Mouse (Mus musculus) forebrain, postnatal 0 days (tissue): ENCODE results near the gene Gm26558. TPM values are rescaled to one million over a fixed set of nuclear protein-coding genes. Genes with fewer than 3 reads are reported as not detected.

Source experiments
- ATAC-seq: fragments of 200-750 bp; cut with Nextera tagmentation; 2 replicates; pipeline ENCODE4 v1.8.0; 2017; ENCODE audit warnings: mild to moderate bottlenecking, moderate library complexity
- DNase-seq: peaks from one replicate; pipeline ENCODE4 v3.0.0-alpha.2; 2015
- H3K27ac ChIP-seq: fragments of 300-500 bp; sonication (generic); 2 replicates; pipeline ENCODE4 v1.5.1; 2014; ENCODE audit warnings: low read depth, mild to moderate bottlenecking, antibody characterized with exemption, low read length, moderate library complexity, mixed read lengths
- H3K27me3 ChIP-seq: fragments of 300-500 bp; sonication (generic); 2 replicates; pipeline ENCODE4 v1.6.1; 2014; ENCODE audit warnings: mild to moderate bottlenecking, low read length, mixed read lengths; ENCODE audit not compliant: insufficient read depth
- H3K36me3 ChIP-seq: fragments of 300-500 bp; sonication (generic); 2 replicates; pipeline ENCODE4 v1.6.1; 2014; ENCODE audit warnings: mild to moderate bottlenecking, moderate library complexity; ENCODE audit not compliant: insufficient read depth
- H3K4me1 ChIP-seq: fragments of 300-500 bp; sonication (generic); 2 replicates; pipeline ENCODE4 v1.6.1; 2014; ENCODE audit warnings: antibody characterized with exemption; ENCODE audit not compliant: insufficient read depth
- H3K4me2 ChIP-seq: fragments of 300-500 bp; sonication (generic); 2 replicates; pipeline ENCODE4 v1.6.1; 2014; ENCODE audit warnings: low read depth, mild to moderate bottlenecking, moderate library complexity
- H3K4me3 ChIP-seq: fragments of 300-500 bp; sonication (generic); 2 replicates; pipeline ENCODE4 v1.5.1; 2014; ENCODE audit warnings: low read depth, low read length, mixed read lengths
- H3K9ac ChIP-seq: fragments of 300-500 bp; sonication (generic); 2 replicates; pipeline ENCODE4 v1.6.1; 2014; ENCODE audit warnings: mild to moderate bottlenecking
- H3K9me3 ChIP-seq: fragments of 300-500 bp; sonication (generic); 2 replicates; pipeline ENCODE4 v1.6.1; 2016; ENCODE audit warnings: low read length
- CTCF ChIP-seq: sonication (generic); IDR thresholded peaks from 2 replicates; pipeline ENCODE4 v1.5.1; 2016; ENCODE audit warnings: antibody characterized with exemption, control low read depth, low read depth
- WGBS: fragments of 180-500 bp; shearing (Covaris S2); extraction: QIAGEN DNeasy Blood & Tissue Kit; methylation state at CpG from one replicate; pipeline ENCODE4 v1.1.7; 2014; 5-methylcytosine and 5-hydroxymethylcytosine counted together
- polyA plus RNA-seq: library from polyadenylated mRNA; unstranded; fragments of >200 nt; fragmentation: Nextera tagmentation; extraction: Ambion mirVana; gene quantifications from 2 replicates; pipeline ENCODE4 v1.2.1, GENCODE M21; 2015
- total RNA-seq: library from RNA; depleted of rRNA; stranded (reverse); fragments of >200 nt; gene quantifications from 2 replicates; pipeline ENCODE4 v1.2.3, GENCODE M21; 2014; rRNA removed

Gm26558 gene
- total RNA-seq (1.9 TPM in 1 of 2 replicates, not detected in the other), polyA plus RNA-seq (3.4 and 4.2 TPM in 2 replicates)

DNA sequence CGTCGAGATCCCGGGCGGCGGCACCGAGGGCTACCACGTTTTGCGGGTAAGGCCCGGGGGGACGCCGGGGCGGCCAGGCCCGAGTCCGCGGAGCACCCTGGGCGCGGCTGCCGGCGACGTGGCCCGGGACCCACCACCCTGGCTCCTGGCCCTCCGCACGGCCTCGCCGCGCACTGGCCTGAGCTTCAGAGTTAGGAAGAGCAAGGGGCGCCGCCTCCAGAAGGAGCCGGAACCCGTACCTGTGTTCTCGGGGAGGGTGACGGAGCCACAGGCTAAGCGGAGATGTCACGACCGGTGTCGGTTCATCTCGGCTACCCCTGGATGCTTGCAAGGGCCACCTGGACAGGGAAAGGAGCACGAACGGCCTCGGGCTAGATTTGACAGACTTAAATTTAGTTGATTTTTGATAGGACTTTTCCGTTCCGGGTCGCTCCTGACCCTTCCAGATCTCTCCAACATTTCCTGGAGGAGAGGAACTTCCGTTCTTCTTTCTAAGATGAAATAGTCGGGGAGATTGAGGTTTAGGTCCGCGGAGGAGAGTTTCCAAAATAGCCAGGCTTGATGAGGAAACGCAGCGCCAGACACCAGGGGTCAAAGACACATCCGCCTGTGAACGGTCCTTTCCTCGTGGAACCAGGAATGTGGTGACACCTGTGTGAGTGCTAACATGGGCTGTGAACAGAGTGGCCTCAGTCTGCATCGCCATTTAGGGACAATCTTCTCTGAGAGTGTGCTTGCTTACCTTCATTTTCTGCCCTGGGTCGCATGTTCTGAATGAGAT lies at the start of gene Gm26558:
TSS of gene Gm26558 (minus strand) at position 394 of the 781 bp plus-strand sequence.
- H3K27ac ChIP-seq = peak within 1 kb of the TSS; percentile 86
- H3K9ac ChIP-seq = peak within 1 kb of the TSS; percentile 91
- H3K4me2 ChIP-seq = peak within 1 kb of the TSS; percentile 84
- 2% methylated on average over 47 of the region's 54 CpGs for WGBS
- H3K9me3 ChIP-seq = no peaks in the 10 kb centered on the region
- H3K4me1 ChIP-seq = peaks cover 12% of the 10 kb centered on the region; the same call in 1 of the 2 replicates
- H3K4me3 ChIP-seq = peak within 1 kb of the TSS; percentile 97
- ATAC-seq (peak; percentile 61), DNase-seq (no peak)
- no peaks in the 10 kb centered on the region for H3K27me3 ChIP-seq
- H3K36me3 ChIP-seq = no peaks in the 10 kb centered on the region
- no peak for TF ChIP-seq CTCF

DNA sequence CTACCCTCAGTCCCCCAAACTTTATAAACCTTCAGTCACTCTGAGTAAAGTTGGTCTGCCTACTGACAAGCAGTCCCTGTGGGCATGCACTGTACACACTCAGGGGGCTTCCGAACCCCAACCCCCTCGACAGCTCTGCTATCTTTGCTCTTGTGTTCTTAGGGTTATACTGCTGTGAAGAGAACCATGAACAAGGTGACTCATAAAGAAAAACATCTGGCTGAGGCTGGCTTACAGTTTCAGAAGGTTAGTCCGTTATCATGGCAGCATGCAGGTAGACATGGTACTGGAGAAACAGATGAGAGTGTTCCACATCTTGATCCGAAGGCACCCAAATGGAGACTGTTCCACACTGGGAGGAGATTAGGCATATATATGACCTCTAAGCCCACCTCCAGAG lies 49.0 kb upstream of the Gm26558 start:
- no peak for ATAC-seq

DNA sequence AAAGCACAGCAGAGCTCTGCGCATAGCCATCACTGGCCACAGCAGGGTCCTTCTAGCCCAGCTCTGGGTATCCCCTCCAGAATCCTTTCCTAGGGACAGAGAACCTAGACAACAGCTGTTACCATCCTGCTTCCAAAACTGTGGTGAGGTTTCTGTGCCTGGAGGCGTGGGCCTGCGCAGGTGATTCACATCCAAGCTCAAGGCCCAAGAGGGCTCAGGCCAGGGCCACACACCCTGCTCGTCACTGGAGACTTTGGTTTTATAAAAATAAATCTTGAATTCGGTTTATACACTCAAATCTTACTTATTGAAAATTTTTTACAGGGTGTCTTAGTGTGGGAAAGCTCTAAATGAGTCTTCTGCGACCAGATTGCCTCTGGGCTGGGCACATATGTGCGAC lies 48.3 kb upstream of the Gm26558 start:
- no peak overlapping the region for H3K27ac ChIP-seq
- no peak overlapping the region for H3K4me2 ChIP-seq
- no peak for TF ChIP-seq CTCF
- peaks cover 28% of the 10 kb centered on the region for H3K36me3 ChIP-seq
- H3K4me1 ChIP-seq = no peaks in the 10 kb centered on the region
- no peak for ATAC-seq
- H3K27me3 ChIP-seq = no peaks in the 10 kb centered on the region
- H3K4me3 ChIP-seq = no peak overlapping the region
- WGBS = 95% methylated on average over 7 of the region's 7 CpGs
- H3K9ac ChIP-seq = no peak overlapping the region
- DNase-seq = no peak
- H3K9me3 ChIP-seq = no peaks in the 10 kb centered on the region

More for the DNA sequence above, 49.0 kb upstream of the Gm26558 start:
- Histone ChIP-seq H3K9ac (no peak overlapping the region), H3K9me3 (no peaks in the 10 kb centered on the region), H3K27ac (no peak overlapping the region), H3K4me2 (no peak overlapping the region), H3K27me3 (no peaks in the 10 kb centered on the region), H3K4me3 (no peak overlapping the region), H3K36me3 (peaks cover 34% of the 10 kb centered on the region), H3K4me1 (no peaks in the 10 kb centered on the region)
- no peak for TF ChIP-seq CTCF
- no peak for DNase-seq
- WGBS = 95% methylated on average over 4 of the region's 4 CpGs

DNA sequence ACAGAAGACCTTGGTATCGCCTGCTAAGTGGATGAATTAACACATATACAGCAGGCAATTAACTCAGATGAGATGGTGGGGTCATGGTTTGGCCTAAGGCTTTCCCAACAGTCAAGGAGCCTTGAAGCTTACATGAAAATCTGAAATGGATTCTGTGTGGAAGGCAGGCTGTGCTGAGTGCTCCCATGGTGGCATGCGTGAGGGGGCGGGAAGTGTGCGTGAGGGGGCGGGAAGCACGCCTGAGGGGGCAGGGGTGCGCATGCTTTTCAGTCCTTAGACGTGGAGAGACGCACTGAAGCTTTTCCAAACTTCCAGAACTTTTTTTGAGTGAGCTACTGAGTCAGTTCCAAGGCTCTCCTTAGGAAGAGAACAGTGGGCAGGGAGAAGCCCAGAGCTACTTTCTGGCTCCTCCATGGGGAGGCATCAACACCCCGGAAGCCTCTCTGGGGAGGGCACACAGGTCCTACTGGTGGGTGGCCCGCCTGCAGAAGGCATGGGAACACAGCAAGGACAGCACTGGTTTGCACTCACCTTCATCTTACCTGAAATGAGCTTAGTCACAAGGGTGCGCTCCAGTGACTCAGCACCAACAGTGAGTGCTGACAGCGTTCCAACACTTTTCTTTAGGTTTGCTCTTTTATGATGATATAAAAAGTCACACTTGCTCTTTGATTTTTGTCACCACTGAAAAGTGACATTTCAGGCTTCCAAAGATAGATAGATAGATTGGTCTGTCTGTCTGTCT lies 47.2 kb upstream of the Gm26558 start:
- DNase-seq = no peak
- Histone ChIP-seq H3K27ac (no peak overlapping the region), H3K4me3 (no peak overlapping the region), H3K36me3 (peaks cover 23% of the 10 kb centered on the region), H3K9ac (no peak overlapping the region), H3K9me3 (no peaks in the 10 kb centered on the region), H3K27me3 (no peaks in the 10 kb centered on the region), H3K4me1 (no peaks in the 10 kb centered on the region), H3K4me2 (no peak overlapping the region)
- WGBS = 81% methylated on average over 13 of the region's 13 CpGs
- no peak for TF ChIP-seq CTCF
- no peak for ATAC-seq

DNA sequence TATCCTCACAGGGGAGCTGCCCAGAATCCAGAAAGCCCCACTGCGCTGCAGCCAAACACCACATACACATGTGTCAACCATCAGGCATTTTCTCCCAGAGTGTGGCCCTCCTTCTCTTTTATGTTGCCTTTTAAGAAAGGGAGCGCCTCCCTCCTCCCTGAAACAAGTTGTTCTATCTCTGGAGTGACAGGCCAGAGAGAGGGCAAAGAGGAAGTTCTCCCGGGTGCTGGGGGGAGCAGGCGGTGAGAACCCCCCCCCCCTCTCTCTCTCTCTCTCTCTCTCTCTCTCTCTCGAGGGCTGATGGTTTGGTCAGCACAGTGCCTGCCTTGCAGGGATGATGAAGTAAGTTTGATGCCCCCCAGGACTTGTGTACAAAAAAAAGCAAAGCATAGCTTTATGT lies 40.5 kb upstream of the Gm26558 start:
- no peak for DNase-seq
- 49% methylated on average over 5 of the region's 5 CpGs for WGBS
- TF ChIP-seq CTCF = no peak

DNA sequence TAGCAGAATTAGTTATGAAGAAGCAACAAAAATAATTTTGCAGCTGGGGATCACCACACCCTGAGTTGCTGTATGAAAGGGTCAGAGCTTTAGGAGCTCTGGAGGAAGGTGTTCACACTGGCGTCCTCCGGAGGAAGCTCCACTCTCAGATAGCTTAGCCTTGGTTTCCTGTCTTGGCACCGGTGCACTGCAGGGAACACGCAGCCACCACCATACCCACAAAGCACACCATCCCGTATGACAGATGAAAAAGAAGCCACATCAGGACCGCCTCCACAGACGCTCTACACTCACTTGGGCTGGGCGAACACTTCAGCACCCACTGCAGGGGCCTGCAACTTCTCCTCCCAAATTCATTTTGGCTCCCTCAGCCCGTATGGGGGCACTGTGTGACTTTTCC lies 39.7 kb upstream of the Gm26558 start:
- no peaks in the 10 kb centered on the region for H3K27me3 ChIP-seq
- DNase-seq = no peak
- H3K4me3 ChIP-seq = no peak overlapping the region
- WGBS = 61% methylated on average over 9 of the region's 9 CpGs
- H3K27ac ChIP-seq = no peak overlapping the region
- no peak for ATAC-seq
- no peaks in the 10 kb centered on the region for H3K36me3 ChIP-seq
- no peaks in the 10 kb centered on the region for H3K9me3 ChIP-seq
- no peak overlapping the region for H3K4me2 ChIP-seq
- no peak overlapping the region for H3K9ac ChIP-seq
- H3K4me1 ChIP-seq = no peaks in the 10 kb centered on the region
- no peak for TF ChIP-seq CTCF

More for the DNA sequence above, 40.5 kb upstream of the Gm26558 start:
- H3K4me3 ChIP-seq = no peak overlapping the region
- no peaks in the 10 kb centered on the region for H3K9me3 ChIP-seq
- H3K36me3 ChIP-seq = no peaks in the 10 kb centered on the region
- H3K4me1 ChIP-seq = no peaks in the 10 kb centered on the region
- no peak overlapping the region for H3K9ac ChIP-seq
- no peak for ATAC-seq
- no peaks in the 10 kb centered on the region for H3K27me3 ChIP-seq
- H3K27ac ChIP-seq = no peak overlapping the region
- no peak overlapping the region for H3K4me2 ChIP-seq

DNA sequence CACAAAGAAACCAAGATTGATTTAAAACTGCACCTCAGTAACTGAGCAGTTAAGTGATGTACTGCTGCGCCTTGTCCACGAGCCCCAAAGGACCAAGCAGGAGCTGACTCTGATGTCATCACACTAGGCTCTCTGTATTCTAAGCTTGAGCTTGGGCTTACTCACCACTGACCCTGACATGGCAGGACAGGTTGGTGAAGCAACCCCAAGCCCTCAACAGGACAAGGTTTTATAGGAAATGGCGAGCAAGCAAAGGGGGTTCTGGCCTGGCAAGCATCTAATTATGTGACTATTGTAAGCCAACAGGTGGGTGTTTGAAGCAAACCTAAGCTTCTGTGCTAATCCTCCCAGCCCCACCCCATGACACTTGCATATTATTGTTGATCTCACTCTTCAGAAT lies 38.9 kb upstream of the Gm26558 start:
- Histone ChIP-seq H3K9me3 (no peaks in the 10 kb centered on the region), H3K36me3 (no peaks in the 10 kb centered on the region), H3K27me3 (no peaks in the 10 kb centered on the region), H3K9ac (no peak overlapping the region), H3K4me3 (no peak overlapping the region), H3K27ac (no peak overlapping the region), H3K4me2 (no peak overlapping the region), H3K4me1 (no peaks in the 10 kb centered on the region)
- no peak for TF ChIP-seq CTCF
- WGBS = 91% methylated on average over 3 of the region's 3 CpGs
- ATAC-seq (no peak), DNase-seq (no peak)
